Mouse (Mus musculus): ENCODE results near the gene Bola3.

Bola3 gene

GRCm38 (mm10) chr6:83348873-83349272, at the start of gene Bola3:
Gene Bola3 (plus strand): TSS chr6:83349147.
- DNase-seq, result no peak

DNA sequence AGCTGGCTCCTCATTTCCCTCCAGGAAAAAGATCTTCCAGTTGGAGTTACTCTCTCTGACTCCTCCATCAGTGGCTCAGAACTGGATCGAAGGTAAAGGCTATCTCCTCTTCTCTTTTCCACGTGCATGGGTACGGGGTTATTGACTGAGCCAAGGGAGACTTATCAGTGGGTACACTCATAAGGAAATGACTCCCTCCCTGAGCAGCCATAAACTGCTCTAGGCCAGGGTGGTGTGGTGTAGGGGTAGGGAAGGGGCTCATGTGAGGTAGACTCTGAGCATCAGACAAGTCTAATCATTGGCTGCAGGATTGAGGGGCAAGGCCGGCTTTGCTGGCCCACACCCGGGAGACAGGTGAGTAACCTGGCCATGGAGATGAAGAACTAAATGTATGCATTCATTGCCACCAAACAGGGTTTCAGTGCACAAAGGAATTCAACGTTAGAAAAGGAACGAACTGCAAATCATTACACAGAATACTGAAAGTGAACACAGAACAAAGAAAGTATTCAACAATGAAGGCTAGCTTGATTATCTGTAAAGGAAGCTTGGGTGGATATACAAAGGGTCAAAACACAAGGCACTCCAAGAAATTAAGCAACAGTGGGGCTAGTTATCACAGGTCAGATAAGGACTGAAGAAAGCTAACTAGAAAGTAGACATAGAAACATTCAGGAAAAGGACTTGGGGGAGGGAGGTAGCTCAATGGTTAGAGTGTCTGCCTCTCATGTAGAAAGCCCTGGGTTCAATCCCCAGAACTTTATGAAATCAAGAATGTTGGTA, 48.3 kb upstream of the Bola3 start:
- no peak for DNase-seq

DNA sequence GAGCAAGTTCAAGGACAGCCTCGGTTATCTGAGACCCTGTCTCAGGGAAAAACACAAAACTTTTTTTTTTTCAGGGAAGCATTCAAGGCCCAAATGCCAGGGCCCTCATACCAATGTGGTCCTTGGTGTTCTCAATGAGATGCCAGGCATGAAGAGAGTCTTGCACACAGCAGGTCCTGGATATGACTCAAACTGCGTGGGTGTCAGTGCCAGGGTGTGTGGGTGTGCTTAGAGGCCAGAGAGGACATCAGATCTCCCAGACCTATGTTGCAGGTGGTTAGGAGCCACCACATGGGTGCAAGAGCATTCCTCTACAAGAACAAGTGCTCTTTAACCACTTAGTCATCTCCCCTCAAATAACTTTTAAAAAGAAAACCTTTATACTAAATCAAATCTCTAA, 47.7 kb upstream of the Bola3 start:
- no peak for DNase-seq

GRCm38 (mm10) chr6:83302264-83302663, 46.7 kb upstream of the Bola3 start:
- DNase-seq, result peak; percentile 91

- no peak for DNase-seq
These were observed 39.9 kb upstream of the Bola3 start for GRCm38 (mm10) chr6:83309017-83309416.

DNA sequence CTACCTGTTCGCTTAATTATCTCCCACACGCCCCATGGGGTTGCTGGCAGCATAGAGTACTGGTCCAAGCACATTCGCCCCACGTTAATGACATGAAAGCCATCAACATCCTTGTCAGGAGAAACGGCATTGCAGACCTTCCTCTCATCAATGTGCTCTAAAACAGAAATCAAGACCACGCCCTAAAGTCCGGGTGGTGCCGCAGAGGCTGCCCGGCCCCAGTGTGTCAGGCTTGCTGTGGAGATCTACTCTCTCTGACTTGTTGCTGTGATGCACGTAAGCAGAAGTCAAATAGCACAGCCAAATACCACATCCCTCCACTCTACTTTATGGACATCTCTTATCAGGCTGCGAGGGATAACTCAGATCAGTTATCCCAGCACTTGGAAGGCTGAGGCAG, 37.7 kb upstream of the Bola3 start:
- DNase-seq, result no peak

GRCm38 (mm10) chr6:83312021-83312420, 36.9 kb upstream of the Bola3 start:
- DNase-seq, result no peak

DNA sequence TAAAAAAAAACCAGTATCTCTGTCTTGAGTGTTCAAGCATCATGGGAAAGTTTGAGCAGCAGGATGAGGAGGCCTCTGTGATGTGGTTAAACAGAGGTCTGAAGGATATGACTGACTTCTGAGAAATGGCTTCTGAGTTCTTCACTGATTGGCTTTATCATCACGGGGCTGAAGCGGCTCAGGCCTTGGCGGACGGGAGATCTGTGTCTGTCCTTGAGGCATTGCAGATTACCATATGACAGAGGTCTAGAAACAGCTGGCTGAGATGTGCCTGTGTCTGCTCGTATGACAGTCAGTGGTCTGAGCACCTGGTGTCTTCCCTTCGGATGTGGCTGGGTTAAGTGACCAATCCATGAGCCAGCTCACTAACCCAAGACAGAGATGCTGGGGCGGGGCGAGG, 36.4 kb upstream of the Bola3 start:
- DNase-seq, result no peak

DNA sequence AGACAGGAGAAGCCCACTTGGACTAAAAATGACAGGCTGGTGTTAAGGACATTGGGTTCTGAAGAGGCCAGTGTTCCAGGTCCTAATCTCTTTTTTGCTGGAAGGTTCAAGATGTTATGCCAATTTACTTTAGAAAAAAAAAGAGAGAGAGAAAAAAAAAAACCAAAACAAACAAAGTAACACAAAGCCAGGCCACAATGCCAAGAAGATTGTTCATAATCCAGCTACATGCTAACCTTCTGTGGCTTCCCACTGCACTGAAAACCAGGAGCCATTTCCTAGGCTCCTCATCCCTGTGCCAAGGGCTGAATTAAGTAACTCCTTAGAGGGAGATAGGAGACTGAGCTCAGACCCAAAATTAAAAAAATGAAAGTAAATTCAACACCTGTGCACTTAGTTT, 33.7 kb upstream of the Bola3 start:
- DNase-seq, result no peak

DNA sequence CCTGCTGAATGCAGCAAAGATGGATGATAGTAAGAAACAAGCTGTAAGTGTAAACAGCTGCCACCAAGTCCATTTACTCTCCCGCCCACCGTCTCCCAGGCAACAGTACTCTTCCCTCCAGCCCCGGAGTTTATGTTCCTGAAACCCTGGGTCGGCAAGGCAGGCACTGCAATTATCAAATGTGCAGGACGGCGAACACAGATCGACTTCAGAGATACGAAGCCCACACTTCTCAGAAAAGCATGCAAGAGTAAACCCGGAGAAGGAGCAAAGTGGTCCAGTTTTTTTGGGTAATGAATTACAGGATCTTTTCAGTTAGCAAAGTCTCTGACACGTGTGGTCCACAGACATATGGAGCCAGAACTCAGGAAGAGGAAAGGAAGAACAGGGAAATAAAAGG, 32.9 kb upstream of the Bola3 start:
- no peak for DNase-seq

- peak; percentile 100 for DNase-seq
These were observed 31.7 kb upstream of the Bola3 start for GRCm38 (mm10) chr6:83317108-83317741.

DNA sequence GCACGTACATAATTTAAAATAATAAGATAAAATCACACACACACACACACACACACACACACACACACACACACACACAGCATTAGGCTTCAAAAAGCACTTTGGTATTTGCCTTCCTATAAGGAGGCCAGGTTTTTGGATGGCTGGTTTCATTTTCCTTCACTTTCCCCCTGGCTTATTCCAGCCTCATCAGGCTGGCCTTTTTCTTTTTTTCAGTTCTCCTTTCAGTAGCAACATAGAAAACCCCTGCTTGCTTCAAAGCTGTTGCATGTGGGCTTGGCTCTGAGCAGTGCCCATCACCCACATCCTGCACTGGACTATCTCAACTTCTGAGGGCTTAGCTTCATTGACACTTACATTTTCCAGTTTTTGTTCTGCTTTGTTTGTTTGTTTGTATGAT, 27.0 kb upstream of the Bola3 start:
- DNase-seq, result no peak

GRCm38 (mm10) chr6:83322794-83323193, 26.2 kb upstream of the Bola3 start:
- no peak for DNase-seq

DNA sequence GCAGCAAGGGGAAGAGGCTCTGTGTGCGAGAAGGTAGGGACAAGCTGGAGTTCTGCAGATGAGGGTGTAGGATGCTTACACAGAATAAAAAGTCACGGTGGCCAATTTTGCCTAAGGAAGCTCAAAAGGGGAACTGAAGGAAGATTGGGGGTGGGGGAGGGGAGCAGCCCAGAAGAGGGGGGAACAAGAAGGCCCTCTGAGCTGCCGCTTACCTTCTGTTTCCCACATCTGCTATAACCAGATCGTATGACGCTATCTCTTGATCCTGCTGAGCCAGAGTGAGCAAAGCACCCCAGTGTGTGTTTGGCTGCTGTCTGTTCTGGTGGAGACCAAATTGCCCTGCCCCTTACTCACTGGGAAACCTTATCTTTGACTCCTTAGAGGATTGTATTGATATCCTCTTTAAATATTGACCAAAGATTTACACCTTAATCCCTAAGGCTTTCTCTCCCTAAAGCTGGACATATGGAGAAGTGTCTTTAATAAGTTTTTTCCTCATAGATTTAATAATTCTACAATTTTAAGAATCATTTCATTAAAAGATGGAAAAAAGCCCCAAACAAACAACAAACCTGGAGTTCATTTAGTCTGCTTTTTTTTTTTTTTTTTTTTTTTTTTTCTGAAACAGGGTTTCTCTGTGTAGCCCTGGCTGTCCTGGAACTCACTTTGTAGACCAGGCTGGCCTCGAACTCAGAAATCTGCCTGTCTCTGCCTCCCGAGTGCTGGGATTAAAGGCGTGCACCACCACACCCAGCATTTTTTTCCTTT, 25.1 kb upstream of the Bola3 start:
- no peak for DNase-seq

DNA sequence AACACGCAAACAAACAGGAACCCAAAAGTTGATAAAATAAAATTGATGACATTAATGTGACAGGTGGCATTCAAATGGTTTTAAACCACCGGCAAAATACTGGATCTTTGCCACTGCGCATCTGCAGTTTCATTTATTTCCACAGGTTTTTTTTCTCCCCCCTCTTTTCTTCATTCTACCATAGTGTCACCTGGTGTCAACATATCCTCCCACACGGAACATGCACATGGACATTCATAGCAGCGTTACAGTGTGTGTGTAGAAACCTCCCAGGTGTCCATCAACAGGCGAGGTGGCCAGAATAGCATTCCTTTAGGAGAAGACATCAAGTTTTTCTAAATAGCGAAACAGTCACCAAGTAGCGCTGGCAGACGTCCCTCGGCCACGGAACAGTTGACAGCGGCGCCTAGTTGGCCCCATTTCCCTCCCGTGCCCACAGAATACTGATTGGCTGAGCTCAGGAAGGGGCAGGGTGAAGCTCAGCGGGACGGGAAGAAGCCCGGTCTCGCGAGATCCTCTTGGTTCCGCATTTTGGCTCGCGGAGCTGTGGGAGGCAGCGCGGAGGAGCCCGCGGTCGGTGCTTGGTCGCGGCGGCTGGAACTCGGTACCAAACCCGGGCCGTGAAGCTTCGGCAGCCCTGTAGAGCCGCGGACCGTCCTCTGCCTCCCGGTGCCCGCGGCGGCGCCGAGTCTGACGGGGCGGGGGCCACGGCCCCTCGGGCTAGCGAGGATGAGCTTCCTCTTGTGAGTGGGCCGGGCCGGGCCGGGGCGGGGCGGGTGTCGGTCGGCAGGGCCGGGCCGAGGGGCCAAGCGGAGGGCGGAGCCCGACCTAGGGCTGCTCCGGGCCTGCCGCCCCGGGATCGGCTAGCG, 23.2 kb upstream of the Bola3 start, which contains the start of the genes Mthfd2 and Mob1a:
Gene Mthfd2 (minus strand): TSS at position 384 of the 869 bp plus-strand sequence.
Gene Mob1a (plus strand): TSS at position 492 of the 869 bp plus-strand sequence.
- peak; percentile 100 for DNase-seq

DNA sequence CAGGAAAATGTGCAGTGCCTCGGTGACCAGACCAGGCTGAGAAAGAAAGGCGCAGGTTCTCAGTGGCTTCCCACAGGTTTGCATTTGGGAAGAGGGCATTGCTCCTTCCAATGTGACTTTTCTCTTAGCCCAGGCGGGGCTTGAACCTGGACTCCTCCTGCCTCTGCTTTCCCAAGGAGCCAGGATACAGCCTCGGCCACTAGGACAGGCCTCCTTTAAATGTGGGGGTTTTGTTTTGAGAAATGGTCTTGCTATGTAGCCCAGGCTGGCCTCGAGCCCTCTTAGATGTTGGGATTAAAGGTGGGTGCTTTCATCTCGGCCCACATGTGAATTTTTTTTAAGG, 22.6 kb upstream of the Bola3 start:
- no peak for DNase-seq

DNA sequence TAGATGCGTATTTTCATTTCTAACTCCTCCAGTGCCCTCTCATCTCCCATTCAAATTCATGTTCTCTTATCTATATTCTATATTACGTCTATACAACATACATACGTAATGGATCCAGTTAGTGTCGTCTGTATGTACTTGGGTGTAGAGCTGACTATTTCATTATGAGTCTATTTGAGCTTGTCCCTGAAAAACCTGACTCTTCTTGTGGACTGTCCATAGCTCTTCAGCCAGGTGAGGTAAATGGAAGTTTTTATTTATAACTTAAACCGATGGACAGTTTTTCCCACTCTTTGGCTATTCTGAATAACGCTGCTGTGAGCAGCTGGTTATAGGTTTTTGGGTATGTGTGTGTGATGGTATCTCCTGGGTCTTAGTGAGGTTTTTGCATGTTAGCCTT, 22.2 kb upstream of the Bola3 start:
- DNase-seq, result no peak

GRCm38 (mm10) chr6:83327591-83328190, 21.3 kb upstream of the Bola3 start:
- no peak for DNase-seq

DNA sequence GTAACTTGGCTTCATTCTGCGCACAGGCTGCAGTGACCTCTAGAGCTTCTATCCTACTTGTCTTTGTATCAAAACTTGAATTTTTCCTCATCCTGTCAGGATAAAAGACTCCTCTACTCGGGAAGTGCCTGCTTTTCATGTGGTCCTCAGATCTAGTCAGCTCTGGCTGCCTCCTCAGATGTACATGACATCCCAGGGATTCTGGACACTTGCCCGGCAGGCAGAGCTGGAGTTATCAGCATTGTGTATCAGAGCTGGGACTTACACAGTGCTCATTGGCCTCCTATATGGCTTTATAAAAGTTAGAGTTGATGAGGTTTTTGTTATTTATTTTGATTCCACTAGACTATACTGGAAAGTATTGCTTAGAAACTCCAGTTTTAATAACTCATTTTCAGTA, 7.6 kb upstream of the Bola3 start:
- DNase-seq, result peak; percentile 50

DNA sequence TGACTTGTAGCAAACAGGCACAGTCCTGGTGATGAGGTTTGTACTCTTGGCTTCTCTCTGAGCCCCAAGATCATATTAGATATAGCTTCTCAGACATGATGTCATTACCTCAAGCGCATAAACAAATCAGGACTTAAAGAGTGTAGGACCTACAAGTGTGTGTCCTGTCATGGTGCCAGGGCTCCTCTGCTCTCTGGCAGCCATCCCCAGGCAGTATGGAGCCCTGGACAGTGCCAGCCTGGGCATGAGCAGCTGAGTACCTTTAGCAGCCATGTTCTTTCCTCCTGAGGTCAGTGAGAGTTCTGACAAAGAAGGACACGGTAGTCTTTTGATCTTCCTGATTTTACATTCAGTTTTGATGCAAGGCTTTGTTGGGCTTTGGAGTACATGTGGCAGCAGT, 6.0 kb upstream of the Bola3 start:
- peak; percentile 74 for DNase-seq

- peak; percentile 75 for DNase-seq
These were observed 3.7 kb upstream of the Bola3 start for GRCm38 (mm10) chr6:83345285-83345684.

DNA sequence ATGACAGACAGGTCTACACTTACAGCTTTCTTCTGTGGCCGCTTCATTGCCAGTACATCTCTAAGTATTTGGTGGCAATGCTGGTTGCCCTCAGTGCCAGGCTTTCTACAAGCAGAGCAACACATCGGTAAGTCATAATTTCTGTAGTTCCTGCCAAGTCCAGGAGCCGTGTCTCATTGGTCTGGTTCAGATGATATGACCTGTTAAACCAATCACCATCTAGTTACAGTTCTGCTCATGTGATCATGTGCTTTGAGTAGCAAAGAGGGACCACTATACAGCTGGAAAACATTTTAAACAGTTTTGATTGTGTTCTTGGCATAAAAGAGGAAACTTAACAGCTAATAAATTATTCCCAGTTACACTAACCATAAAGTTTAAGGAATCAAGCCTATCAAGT, 1.0 kb upstream of the Bola3 start:
- no peak for DNase-seq

Measured in heart, adult 11 months (tissue).